Mouse (Mus musculus) neural tube, embryonic 15.5 days (tissue): ENCODE data around the gene Osbpl7. TPM values are rescaled to one million over a fixed set of nuclear protein-coding genes. Genes with fewer than 3 reads are reported as not detected.

ENCODE experiments used
- ATAC-seq: fragments of 200-750 bp; cut with Nextera tagmentation; 2 replicates; pipeline ENCODE4 v1.8.0; 2017; ENCODE audit warnings: mild to moderate bottlenecking, moderate TSS enrichment, moderate library complexity; ENCODE audit not compliant: low FRiP score
- H3K27ac ChIP-seq: fragments of 300-500 bp; sonication (generic); replicated peaks from 2 replicates; pipeline ENCODE4 v1.5.1; 2015; ENCODE audit warnings: mild to moderate bottlenecking, inconsistent platforms
- H3K27me3 ChIP-seq: fragments of 300-500 bp; sonication (generic); replicated peaks from 2 replicates; pipeline ENCODE4 v1.6.1; 2015; ENCODE audit warnings: inconsistent platforms
- H3K36me3 ChIP-seq: fragments of 300-500 bp; sonication (generic); 2 replicates; pipeline ENCODE4 v1.6.1; 2015; ENCODE audit warnings: inconsistent platforms
- H3K4me1 ChIP-seq: fragments of 300-500 bp; sonication (generic); 2 replicates; pipeline ENCODE4 v1.6.1; 2015; ENCODE audit warnings: inconsistent platforms
- H3K4me2 ChIP-seq: fragments of 300-500 bp; sonication (generic); 2 replicates; pipeline ENCODE4 v1.6.1; 2015; ENCODE audit warnings: inconsistent platforms, mild to moderate bottlenecking, moderate library complexity
- H3K4me3 ChIP-seq: fragments of 300-500 bp; sonication (generic); replicated peaks from 2 replicates; pipeline ENCODE4 v1.5.1; 2015; ENCODE audit warnings: mild to moderate bottlenecking, inconsistent platforms
- H3K9ac ChIP-seq: fragments of 300-500 bp; sonication (generic); replicated peaks from 2 replicates; pipeline ENCODE4 v1.6.1; 2015; ENCODE audit warnings: mild to moderate bottlenecking, inconsistent platforms
- H3K9me3 ChIP-seq: fragments of 300-500 bp; sonication (generic); replicated peaks from 2 replicates; pipeline ENCODE4 v1.6.1; 2016; ENCODE audit warnings: inconsistent platforms
- WGBS: fragments of 180-500 bp; shearing (Covaris S2); methylation state at CpG from one replicate; pipeline ENCODE4 v1.1.7; 2015; ENCODE audit warnings: mixed read lengths; 5-methylcytosine and 5-hydroxymethylcytosine counted together
- polyA plus RNA-seq: library from polyadenylated mRNA; unstranded; fragments of >200 nt; fragmentation: Nextera tagmentation; extraction: Ambion mirVana; gene quantifications from 2 replicates; pipeline ENCODE4 v1.2.1, GENCODE M21; 2015

Osbpl7 gene
- 10.4 and 12.7 TPM in 2 replicates for polyA plus RNA-seq

GRCm38 (mm10) chr11:97050216-97050943, at the start of gene Osbpl7:
TSS of gene Osbpl7 (plus strand) at chr11:97050628.
- Histone ChIP-seq H3K27me3 (no peaks in the 10 kb centered on the region), H3K36me3 (peaks cover 43% of the 10 kb centered on the region)
- 6% methylated on average over 18 of the region's 18 CpGs for WGBS

GRCm38 (mm10) chr11:97003170-97003569, 47.3 kb upstream of the Osbpl7 start:
- no peak for ATAC-seq
- no peak overlapping the region for H3K4me2 ChIP-seq
- no peak overlapping the region for H3K9ac ChIP-seq
- H3K4me1 ChIP-seq, result no peaks in the 10 kb centered on the region
- H3K4me3 ChIP-seq, result no peak overlapping the region
- no peak overlapping the region for H3K27ac ChIP-seq
- H3K27me3 ChIP-seq, result peaks cover 29% of the 10 kb centered on the region
- 26% methylated on average over 5 of the region's 5 CpGs for WGBS
- H3K36me3 ChIP-seq, result no peaks in the 10 kb centered on the region
- no peaks in the 10 kb centered on the region for H3K9me3 ChIP-seq

More at GRCm38 (mm10) chr11:97050216-97050943, at the start of gene Osbpl7:
- Histone ChIP-seq H3K4me2 (peak within 1 kb of the TSS; percentile 92), H3K4me3 (peak within 1 kb of the TSS; percentile 71), H3K4me1 (peaks cover 24% of the 10 kb centered on the region), H3K9me3 (no peaks in the 10 kb centered on the region), H3K27ac (peak within 1 kb of the TSS; percentile 76), H3K9ac (peak within 1 kb of the TSS; percentile 86)
- ATAC-seq, result peak; percentile 91

- Histone ChIP-seq H3K4me2 (no peak overlapping the region), H3K27me3 (peaks cover 38% of the 10 kb centered on the region), H3K9ac (no peak overlapping the region), H3K27ac (no peak overlapping the region), H3K36me3 (no peaks in the 10 kb centered on the region), H3K9me3 (no peaks in the 10 kb centered on the region), H3K4me3 (no peak overlapping the region), H3K4me1 (no peaks in the 10 kb centered on the region)
- 78% methylated on average over 9 of the region's 9 CpGs for WGBS
- ATAC-seq, result no peak
Observed at GRCm38 (mm10) chr11:97007093-97007794, 43.2 kb upstream of the Osbpl7 start.

DNA sequence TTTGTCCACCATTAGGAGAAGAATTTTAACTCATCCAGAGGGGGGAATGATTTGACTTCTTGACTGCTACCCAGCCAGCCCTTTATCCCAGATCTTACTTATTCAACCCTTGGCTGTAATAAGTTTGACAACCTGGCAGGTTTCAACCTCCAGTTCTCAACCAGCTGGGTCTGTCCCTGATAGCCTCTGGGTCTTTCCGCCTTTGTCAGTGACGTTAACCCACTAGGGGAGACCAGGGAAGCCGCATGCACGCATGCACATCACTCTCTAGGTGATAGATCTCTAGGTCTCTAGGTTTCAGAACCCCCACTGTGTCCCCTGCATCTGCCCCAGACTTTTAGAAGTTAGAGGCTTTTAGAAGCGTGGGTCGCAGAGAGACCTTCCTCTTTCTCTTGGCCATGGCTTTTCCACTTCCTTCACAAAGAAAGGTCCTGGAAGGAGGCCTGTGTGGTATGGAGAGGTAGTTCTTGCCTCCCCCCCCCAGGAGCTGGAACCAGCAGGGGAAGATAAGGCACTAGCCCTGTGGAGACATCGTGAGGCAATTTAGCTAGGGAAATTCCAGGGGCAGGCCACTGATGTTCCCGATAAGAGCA, 41.1 kb upstream of the Osbpl7 start:
- Histone ChIP-seq H3K4me3 (no peak overlapping the region), H3K27me3 (peaks cover 40% of the 10 kb centered on the region), H3K27ac (no peak overlapping the region), H3K4me2 (no peak overlapping the region), H3K4me1 (no peaks in the 10 kb centered on the region), H3K36me3 (no peaks in the 10 kb centered on the region), H3K9me3 (no peaks in the 10 kb centered on the region), H3K9ac (no peak overlapping the region)
- 55% methylated on average over 8 of the region's 8 CpGs for WGBS
- no peak for ATAC-seq

DNA sequence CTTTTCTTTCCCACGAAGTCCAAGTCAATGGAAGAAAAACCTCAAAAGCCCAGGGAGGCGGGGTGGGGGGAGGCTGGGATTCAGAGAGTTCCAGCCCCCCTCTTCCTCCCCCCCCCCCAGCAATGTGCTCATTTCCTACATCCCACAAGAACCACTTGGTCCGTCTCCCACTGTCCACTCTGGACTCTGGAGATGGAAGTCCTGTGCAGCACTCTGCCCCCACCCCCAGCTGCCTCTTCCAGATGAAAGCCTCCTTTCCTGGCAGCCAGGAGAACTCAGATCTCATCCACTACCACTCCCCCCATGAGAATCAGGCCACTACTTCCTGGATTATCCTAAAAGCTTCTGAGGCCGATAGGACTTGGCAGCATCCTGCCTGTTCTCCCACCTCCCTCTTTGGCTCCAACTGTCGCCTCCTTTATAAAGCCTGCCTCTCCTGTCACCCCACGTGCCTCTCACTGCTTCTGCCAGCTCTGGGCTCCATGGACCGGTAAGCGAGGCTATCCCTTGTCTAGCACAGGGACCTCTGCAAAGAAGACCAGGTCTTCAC, 37.2 kb upstream of the Osbpl7 start, which contains the start of gene Sp6:
TSS of gene Sp6 (plus strand) at position 274 of the 550 bp plus-strand sequence.
- no peak within 1 kb of the TSS for H3K9ac ChIP-seq
- ATAC-seq, result no peak
- no peaks in the 10 kb centered on the region for H3K9me3 ChIP-seq
- H3K4me2 ChIP-seq, result no peak within 1 kb of the TSS
- peaks cover 7% of the 10 kb centered on the region; the same call in 1 of the 2 replicates for H3K4me1 ChIP-seq
- no peaks in the 10 kb centered on the region for H3K36me3 ChIP-seq
- 30% methylated on average over 7 of the region's 8 CpGs for WGBS
- H3K4me3 ChIP-seq, result no peak within 1 kb of the TSS
- no peak within 1 kb of the TSS for H3K27ac ChIP-seq
- H3K27me3 ChIP-seq, result peaks cover 62% of the 10 kb centered on the region

- Histone ChIP-seq H3K9me3 (no peaks in the 10 kb centered on the region), H3K27ac (no peak overlapping the region), H3K4me1 (peaks cover 38% of the 10 kb centered on the region), H3K27me3 (peaks cover 82% of the 10 kb centered on the region), H3K36me3 (no peaks in the 10 kb centered on the region), H3K4me3 (peak overlapping the region; percentile 34), H3K4me2 (peak overlapping the region; percentile 56), H3K9ac (no peak overlapping the region)
- no peak for ATAC-seq
- under 1% methylated on average over 36 of the region's 36 CpGs for WGBS
Observed at GRCm38 (mm10) chr11:97017696-97018582, 32.5 kb upstream of the Osbpl7 start.

- WGBS, result under 1% methylated on average over 44 of the region's 68 CpGs
- H3K4me1 ChIP-seq, result peaks cover 38% of the 10 kb centered on the region
- H3K9me3 ChIP-seq, result no peaks in the 10 kb centered on the region
- no peaks in the 10 kb centered on the region for H3K36me3 ChIP-seq
- H3K4me2 ChIP-seq, result peak overlapping the region; percentile 56
- ATAC-seq, result no peak
- no peak overlapping the region for H3K9ac ChIP-seq
- H3K27ac ChIP-seq, result no peak overlapping the region
- H3K4me3 ChIP-seq, result peak overlapping the region; percentile 34
- peaks cover 90% of the 10 kb centered on the region for H3K27me3 ChIP-seq
Observed at GRCm38 (mm10) chr11:97018583-97019344, 31.7 kb upstream of the Osbpl7 start.

DNA sequence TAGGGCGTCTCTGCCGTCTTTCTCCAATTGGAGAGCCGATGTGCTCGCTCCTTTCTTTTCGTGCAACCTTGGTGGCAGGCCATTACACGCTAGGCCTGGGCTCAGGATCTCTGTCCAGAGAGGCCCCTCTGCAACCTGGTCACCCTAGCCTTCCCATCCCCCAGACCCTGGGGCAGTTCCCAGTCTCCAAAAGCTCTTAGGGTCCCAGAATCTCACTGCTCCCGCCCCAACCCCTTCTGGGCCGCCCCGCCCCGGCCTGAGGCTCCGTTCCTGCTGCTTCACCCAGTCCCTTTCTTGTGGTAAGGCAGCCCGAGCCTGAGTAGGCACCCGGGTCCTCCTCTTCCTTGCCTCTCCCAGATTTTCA, 31.1 kb upstream of the Osbpl7 start:
- ATAC-seq, result no peak
- H3K4me3 ChIP-seq, result no peak overlapping the region
- WGBS, result 5% methylated on average over 13 of the region's 13 CpGs

GRCm38 (mm10) chr11:97021121-97021765, 29.2 kb upstream of the Osbpl7 start:
- Histone ChIP-seq H3K4me3 (peak overlapping the region; percentile 50), H3K27ac (no peak overlapping the region), H3K27me3 (peaks cover 87% of the 10 kb centered on the region), H3K4me1 (peaks cover 48% of the 10 kb centered on the region), H3K36me3 (no peaks in the 10 kb centered on the region), H3K9ac (no peak overlapping the region), H3K4me2 (peak overlapping the region; percentile 84), H3K9me3 (no peaks in the 10 kb centered on the region)
- 3% methylated on average over 27 of the region's 27 CpGs for WGBS
- ATAC-seq, result 0 out of 2 replicates have a peak, but pooled peaks have one; percentile 1

More for the DNA sequence above, 31.1 kb upstream of the Osbpl7 start:
- Histone ChIP-seq H3K27ac (no peak overlapping the region), H3K4me2 (peak overlapping the region; percentile 56; the same call in 1 of the 2 replicates), H3K4me1 (peaks cover 38% of the 10 kb centered on the region), H3K27me3 (peaks cover 90% of the 10 kb centered on the region), H3K36me3 (no peaks in the 10 kb centered on the region), H3K9me3 (no peaks in the 10 kb centered on the region), H3K9ac (no peak overlapping the region)
